Mouse (Mus musculus): Measurements from ENCODE around the gene Cyp2w1. TPM values are rescaled to one million over a fixed set of nuclear protein-coding genes. Genes with fewer than 3 reads are reported as not detected.

Gene Cyp2w1
- total RNA-seq, 2 experiments from 2014 or later, result not detected

DNA sequence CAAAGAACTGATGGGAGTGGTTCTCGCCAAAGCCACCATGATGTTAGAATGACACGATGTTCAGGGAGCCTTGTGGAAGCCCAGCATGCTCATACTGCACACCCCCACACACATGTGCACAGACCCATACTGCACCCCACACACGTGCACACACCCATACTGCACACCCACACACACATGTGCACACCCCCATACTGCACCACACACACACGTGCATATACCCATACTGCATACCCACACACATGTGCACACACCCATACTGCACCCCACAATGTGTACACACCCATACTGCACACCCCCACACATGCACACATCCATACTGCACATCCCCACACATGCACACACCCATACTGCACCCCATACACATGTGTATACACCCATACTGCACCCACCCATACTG is 16.8 kb upstream of the Cyp2w1 start:
- no peak for DNase-seq
- intact Hi-C loops (cut with DNase I), result no loop called here
- no peak overlapping the region for H3K27ac ChIP-seq
- no peak for TF ChIP-seq CTCF (IDR thresholded peaks at IDR 0.05)
- no peak overlapping the region for H3K4me3 ChIP-seq

DNA sequence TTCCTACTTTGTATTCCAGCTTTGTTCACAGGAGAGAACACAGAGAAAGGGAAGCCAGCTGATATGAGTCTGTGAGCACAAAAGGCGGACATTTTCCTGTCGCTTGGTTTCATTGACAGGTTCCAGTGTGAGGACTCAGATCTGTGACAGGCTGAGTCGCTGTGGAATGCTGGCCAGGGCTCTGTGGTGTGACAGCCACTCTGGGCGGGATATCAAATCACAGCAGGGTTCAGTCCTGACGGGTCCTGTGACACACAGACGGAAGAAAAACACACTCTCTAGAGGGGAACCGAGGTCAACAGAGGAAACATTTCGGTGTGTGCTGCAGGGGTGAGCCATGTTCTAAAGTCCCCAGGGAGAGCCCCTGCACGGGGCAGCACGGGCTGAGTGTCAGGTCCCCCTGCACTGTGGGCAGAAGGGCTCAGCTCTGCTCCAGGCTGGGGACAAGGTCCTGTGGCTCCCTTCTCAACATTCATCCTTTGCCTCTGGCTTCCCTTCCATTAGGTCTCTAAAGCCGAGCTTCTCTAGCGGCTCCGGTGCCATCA is 14.5 kb upstream of the Cyp2w1 start:
- no peak for TF ChIP-seq CTCF (IDR thresholded peaks at IDR 0.05)
- peak; percentile 71 for DNase-seq
- H3K4me3 ChIP-seq, result peak overlapping the region; percentile 26; the same call in 1 of the 2 replicates
- peak overlapping the region; percentile 84 for H3K27ac ChIP-seq
- intact Hi-C loops (cut with DNase I), result no loop called here

DNA sequence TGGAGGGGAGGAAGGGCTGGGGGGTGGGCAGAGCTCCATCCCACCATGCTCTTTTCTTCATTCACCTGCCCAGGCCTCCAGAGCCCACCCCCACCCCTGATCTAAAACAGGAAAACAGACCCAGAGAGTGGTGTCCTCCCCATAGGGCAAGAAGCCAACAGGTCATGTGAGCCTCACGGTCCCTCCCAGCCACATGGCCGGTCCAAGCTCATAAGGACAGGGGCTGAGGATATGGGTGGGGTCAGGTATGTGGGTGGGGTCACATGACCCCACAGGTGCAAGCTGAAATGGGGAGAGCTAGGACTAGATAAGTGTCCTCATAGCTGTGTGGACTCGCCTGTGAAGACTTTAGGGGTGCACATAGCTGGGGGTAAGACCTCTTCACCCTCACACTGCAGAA is 14.0 kb upstream of the Cyp2w1 start:
- no peak for DNase-seq
- H3K27ac ChIP-seq, result peak overlapping the region; percentile 84
- intact Hi-C loops (cut with DNase I), result no loop called here
- peak overlapping the region; percentile 26; the same call in 1 of the 2 replicates for H3K4me3 ChIP-seq
- TF ChIP-seq CTCF (IDR thresholded peaks at IDR 0.05), result no peak

DNA sequence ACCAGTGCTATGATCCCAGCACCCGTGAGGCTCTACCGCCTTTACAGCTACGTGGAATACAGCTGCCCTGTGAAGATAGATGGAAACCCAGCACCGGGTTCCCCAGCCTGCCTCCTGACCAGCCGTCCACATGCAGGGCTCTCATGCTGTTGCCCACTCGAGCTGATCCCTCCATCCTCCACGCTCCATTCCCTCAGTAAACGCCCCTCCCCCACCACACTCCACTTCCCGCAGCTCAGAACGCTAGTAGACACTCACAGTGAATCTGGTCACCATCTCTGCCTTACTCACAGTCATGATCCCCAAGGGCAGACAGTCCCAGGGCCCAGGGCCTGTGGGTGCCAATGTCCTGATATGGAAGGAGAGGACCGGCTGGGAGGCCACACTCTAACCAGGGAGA is 13.5 kb upstream of the Cyp2w1 start:
- no peak overlapping the region for H3K4me3 ChIP-seq
- TF ChIP-seq CTCF (IDR thresholded peaks at IDR 0.05), result no peak
- H3K27ac ChIP-seq, result peak overlapping the region; percentile 84
- DNase-seq, result no peak
- intact Hi-C loops (cut with DNase I), result no loop called here

DNA sequence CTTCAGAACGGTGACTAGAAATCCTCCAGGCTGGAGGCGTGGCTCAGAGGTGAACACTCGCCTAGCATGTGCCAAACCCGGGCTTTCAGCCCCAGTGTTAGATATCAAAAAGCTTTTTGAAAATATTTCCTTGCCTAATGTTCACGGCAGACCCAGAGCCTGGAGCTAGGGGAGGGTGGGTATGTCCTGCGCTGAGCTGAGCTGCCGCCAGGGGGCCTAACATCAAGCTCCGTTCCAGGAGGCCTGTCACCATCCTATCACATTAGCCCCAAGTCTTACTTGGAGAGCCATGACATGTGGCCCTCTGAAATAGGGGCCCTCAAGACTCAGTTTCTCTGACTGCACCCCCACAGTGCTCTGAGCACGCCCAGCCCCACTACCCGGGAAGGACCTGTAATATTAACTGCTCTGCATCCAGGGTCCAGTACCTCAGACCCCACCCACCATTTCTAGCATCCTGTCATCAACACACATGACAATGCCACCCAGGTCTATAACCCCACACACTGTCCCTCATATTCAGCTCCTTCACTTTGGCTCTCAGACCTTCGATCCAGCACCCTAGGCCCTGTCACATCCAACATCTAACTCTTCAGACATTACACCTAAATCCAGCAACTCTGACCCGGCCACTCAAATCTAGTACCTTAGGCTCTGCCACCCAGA is 8.3 kb upstream of the Cyp2w1 start:
- peak overlapping the region; percentile 94 for H3K4me3 ChIP-seq
- intact Hi-C loops (cut with DNase I), result loop anchor here (5.0 kb wide), 1 partner anchor 123 kb away; no protein-coding TSS in a partner anchor
- DNase-seq, result peak; percentile 87
- TF ChIP-seq CTCF (IDR thresholded peaks at IDR 0.05), result peak; percentile 91
- peak overlapping the region; percentile 97 for H3K27ac ChIP-seq

DNA sequence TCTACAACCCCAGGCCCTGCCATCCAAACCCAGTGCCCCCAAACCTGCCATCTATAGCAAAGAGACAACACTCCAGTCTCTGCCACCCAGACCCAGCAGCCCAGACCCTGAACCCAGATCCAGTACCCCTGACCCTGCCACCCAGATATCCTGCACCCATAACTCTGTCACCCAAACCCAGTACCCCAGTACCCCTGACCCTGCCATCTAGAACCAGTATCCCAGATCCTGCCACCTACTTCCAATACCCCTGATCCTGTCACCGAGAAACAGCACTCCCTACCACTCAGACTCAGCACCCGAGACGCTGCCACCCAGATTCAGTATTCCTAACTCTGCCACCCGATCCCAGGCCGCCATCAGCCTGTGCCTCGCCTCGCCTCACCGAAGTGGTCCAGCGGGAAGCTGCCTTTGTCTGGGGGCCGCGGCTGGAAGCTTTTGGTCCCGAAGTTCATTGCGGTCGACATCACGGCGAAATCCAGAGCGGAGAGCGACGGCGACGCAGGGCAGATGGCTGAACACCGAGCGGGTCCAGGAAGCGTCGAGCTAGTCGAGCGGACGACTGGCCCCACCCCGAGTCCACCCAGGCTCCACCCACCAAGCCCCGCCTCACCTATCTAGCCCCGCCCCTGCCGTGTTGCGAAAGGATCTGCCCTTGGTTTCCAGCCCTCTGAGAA is 7.6 kb upstream of the Cyp2w1 start:
- H3K27ac ChIP-seq, result peak overlapping the region; percentile 97
- TF ChIP-seq CTCF (IDR thresholded peaks at IDR 0.05), result no peak; the same call in 1 of the 2 replicates
- intact Hi-C loops (cut with DNase I), result loop anchor here (5.0 kb wide), 1 partner anchor 122 kb away; no protein-coding TSS in a partner anchor
- peak overlapping the region; percentile 94 for H3K4me3 ChIP-seq
- peak; percentile 98 for DNase-seq

- no peak for TF ChIP-seq CTCF (IDR thresholded peaks at IDR 0.05)
- intact Hi-C loops (cut with DNase I), result no loop called here
- Histone ChIP-seq H3K27ac (peak overlapping the region; percentile 97), H3K4me3 (peak overlapping the region; percentile 94)
- DNase-seq, result no peak
Measured at GRCm38 (mm10) chr5:139345364-139345714, 7.1 kb upstream of the Cyp2w1 start.

- H3K27ac ChIP-seq, result no peak overlapping the region
- DNase-seq, result no peak
- no peak overlapping the region for H3K4me3 ChIP-seq
- intact Hi-C loops (cut with DNase I), result no loop called here
- no peak for TF ChIP-seq CTCF (IDR thresholded peaks at IDR 0.05)
Measured at GRCm38 (mm10) chr5:139347225-139347624, 5.2 kb upstream of the Cyp2w1 start.

GRCm38 (mm10) chr5:139349713-139350112 is 2.7 kb upstream of the Cyp2w1 start:
- DNase-seq, result no peak
- intact Hi-C loops (cut with DNase I), result no loop called here
- no peak for TF ChIP-seq CTCF (IDR thresholded peaks at IDR 0.05)
- Histone ChIP-seq H3K4me3 (no peak overlapping the region), H3K27ac (no peak overlapping the region)

- intact Hi-C loops (cut with DNase I), result no loop called here
- no peak for TF ChIP-seq CTCF (IDR thresholded peaks at IDR 0.05)
Measured at GRCm38 (mm10) chr5:139351134-139351533, 1.3 kb upstream of the Cyp2w1 start, which contains the start of gene Cox19. Gene Cox19, minus strand, starts transcription at chr5:139351418.

DNA sequence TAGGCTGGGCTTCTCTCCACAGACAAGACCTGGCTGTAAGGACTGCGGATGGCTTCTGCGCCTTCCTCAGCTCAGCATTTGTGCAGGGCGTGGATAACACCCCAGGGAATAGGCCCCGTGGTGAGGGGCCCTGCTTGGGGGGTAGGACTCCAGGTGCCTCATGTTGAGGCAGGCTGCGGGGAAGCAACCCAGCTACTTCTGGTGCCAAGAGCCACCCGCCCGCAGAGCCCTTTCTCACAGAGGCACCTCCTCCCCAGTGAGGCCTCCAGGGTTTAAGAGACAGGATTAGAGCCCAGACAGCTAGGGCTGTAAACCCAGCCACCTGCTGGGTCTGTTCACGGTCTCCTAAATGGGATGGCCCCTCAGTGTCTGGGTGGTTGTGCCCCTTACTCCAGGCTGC is 789 bp upstream of the Cyp2w1 start:
- TF ChIP-seq CTCF (IDR thresholded peaks at IDR 0.05), result no peak
- Histone ChIP-seq H3K4me3 (no peak overlapping the region), H3K27ac (no peak overlapping the region)
- peak; percentile 20 for DNase-seq
- intact Hi-C loops (cut with DNase I), result no loop called here

More at GRCm38 (mm10) chr5:139351134-139351533, 1.3 kb upstream of the Cyp2w1 start, which contains the start of gene Cox19:
- Histone ChIP-seq H3K27ac (no peak within 1 kb of the TSS), H3K4me3 (no peak within 1 kb of the TSS)
- no peak for DNase-seq

DNA sequence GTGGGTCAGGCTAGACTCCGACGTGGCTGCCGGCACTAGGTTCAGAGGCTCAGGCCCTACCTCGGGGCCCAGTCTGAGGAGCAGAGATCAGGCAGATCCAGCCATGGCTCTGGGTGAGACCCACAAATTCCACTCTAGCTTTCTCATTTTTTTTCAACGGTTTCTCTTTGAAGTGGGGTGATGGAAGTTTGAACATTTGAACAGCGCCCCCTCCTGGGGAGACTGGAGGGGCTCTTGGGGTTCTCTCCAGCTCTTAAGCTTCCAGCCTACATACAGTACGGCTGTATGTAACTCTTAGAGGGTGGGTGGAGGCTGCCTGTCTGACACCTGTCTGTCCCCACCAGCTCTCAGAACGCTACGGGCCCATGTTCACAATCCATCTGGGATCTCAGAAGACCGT is 1.1 kb downstream of the Cyp2w1 start:
- Histone ChIP-seq H3K4me3 (no peak overlapping the region), H3K27ac (no peak overlapping the region)
- TF ChIP-seq CTCF (IDR thresholded peaks at IDR 0.05), result peak; percentile 53
- intact Hi-C loops (cut with DNase I), result no loop called here
- peak; percentile 26 for DNase-seq

DNA sequence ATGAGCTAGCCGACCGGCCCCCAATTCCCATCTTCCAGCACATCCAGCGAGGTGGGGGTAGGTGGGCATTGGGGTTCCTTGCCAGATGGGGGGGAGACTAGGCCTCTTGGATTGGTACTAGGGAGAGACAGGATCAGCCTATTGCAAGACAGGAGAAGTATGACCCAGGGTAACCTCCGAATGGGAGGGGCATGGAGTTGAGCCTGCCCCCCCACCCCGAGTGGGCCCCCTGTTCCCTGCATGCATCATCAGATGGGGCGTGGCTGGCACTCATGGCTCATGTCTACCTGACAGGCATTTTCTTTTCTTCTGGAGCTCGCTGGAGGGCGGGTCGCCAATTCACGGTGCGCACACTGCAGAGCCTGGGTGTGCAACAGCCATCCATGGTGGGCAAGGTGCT is 1.5 kb downstream of the Cyp2w1 start:
- intact Hi-C loops (cut with DNase I), result loop anchor here (2.0 kb wide), 1 partner anchor 71 kb away; no protein-coding TSS in a partner anchor
- Histone ChIP-seq H3K4me3 (no peak overlapping the region), H3K27ac (no peak overlapping the region)
- DNase-seq, result peak; percentile 18
- TF ChIP-seq CTCF (IDR thresholded peaks at IDR 0.05), result no peak

Measured in gastrocnemius, adult 2 months (tissue).